ENCODE assay signal across 8 mouse cellular contexts in genomic region chr7:109576321-109577314, GRCm38 (mm10). TPM values are rescaled to one million over a fixed set of nuclear protein-coding genes. Genes with fewer than 3 reads are reported as not detected.
DNase-seq lines count a peak whose midpoint lies in the region; ATAC-seq and TF ChIP-seq lines count a peak whose summit lies in the region.

No protein-coding gene starts in this region.

- H3K36me3 ChIP-seq in lung, postnatal 0 days (ENCODE audit: insufficient read depth, low read length) = no peaks in the 10 kb centered on the region
- H3K36me3 ChIP-seq in heart, embryonic 14.5 days (ENCODE audit: control insufficient read depth, insufficient read depth, low read length) = no peaks in the 10 kb centered on the region
- H3K36me3 ChIP-seq in midbrain, embryonic 16.5 days (ENCODE audit: control insufficient read depth, insufficient read depth, low read length) = no peaks in the 10 kb centered on the region

- no peak for TF ChIP-seq CTCF in lung, postnatal 0 days (IDR thresholded peaks at IDR 0.05)
- no peak for TF ChIP-seq CTCF in lung, adult 2 months (IDR thresholded peaks at IDR 0.05; ENCODE audit: insufficient read depth, low read length)

- peak overlapping the region; percentile 76 for H3K27ac ChIP-seq in lung, postnatal 0 days (ENCODE audit: low read length)
- H3K27ac ChIP-seq in heart, embryonic 14.5 days (replicated peaks in 1 of 2; ENCODE audit: control insufficient read depth in 1 of 2, insufficient read depth in 1 of 2, low read depth in 2 of 2, low read length in 2 of 2) = peak overlapping the region; percentile 63 to 87
- no peak overlapping the region for H3K27ac ChIP-seq in midbrain, embryonic 16.5 days (ENCODE audit: low read length)

- H3K4me1 ChIP-seq in lung, postnatal 0 days (ENCODE audit: insufficient read depth, low read depth, low read length) = peaks cover 27% of the 10 kb centered on the region; the same call in 1 of the 2 replicates
- peaks cover 49% of the 10 kb centered on the region for H3K4me1 ChIP-seq in lung, adult 2 months (ENCODE audit: control insufficient read depth, insufficient read depth, low read length)
- peaks cover 36 to 57% of the 10 kb centered on the region in 2 experiments for H3K4me1 ChIP-seq in heart, embryonic 14.5 days (ENCODE audit: control insufficient read depth in 2 of 2, insufficient read depth in 2 of 2, low read length in 2 of 2)
- H3K4me1 ChIP-seq in midbrain, embryonic 16.5 days (ENCODE audit: control insufficient read depth, insufficient read depth, low read length) = peaks cover 4% of the 10 kb centered on the region

- H3K4me2 ChIP-seq in lung, postnatal 0 days (replicated peaks; ENCODE audit: low read depth, low read length) = no peak overlapping the region
- H3K4me2 ChIP-seq in heart, embryonic 14.5 days (ENCODE audit: low read length) = peak overlapping the region; percentile 22
- H3K4me2 ChIP-seq in midbrain, embryonic 16.5 days (ENCODE audit: low read length) = no peak overlapping the region

- peak; percentile 13; the same call in 1 of the 2 replicates for TF ChIP-seq EP300 in lung, postnatal 0 days (IDR thresholded peaks at IDR 0.05)

- DNase-seq in frontal cortex, postnatal 25 days (ENCODE audit: low spot score in 2 of 2) = no peak
- peak; percentile 62 for DNase-seq in lung, postnatal 0 days (ENCODE audit: low spot score)
- DNase-seq in lung, adult 2 months = no peak
- no peak for DNase-seq in spleen, postnatal 36 days (ENCODE audit: low spot score in 2 of 2)

- H3K4me3 ChIP-seq in lung, postnatal 0 days (ENCODE audit: low read depth, low read length) = no peak overlapping the region
- H3K4me3 ChIP-seq in lung, adult 2 months (replicated peaks; ENCODE audit: extremely low read depth, low read depth, low read length) = no peak overlapping the region
- no peak overlapping the region for H3K4me3 ChIP-seq in heart, embryonic 14.5 days (ENCODE audit: control insufficient read depth in 1 of 2, insufficient read depth in 1 of 2, low read depth in 1 of 2, low read length in 2 of 2)
- no peak overlapping the region for H3K4me3 ChIP-seq in midbrain, embryonic 16.5 days (ENCODE audit: low read depth, low read length)

- H3K9ac ChIP-seq in lung, postnatal 0 days (replicated peaks; ENCODE audit: low read depth) = no peak overlapping the region
- H3K9ac ChIP-seq in heart, embryonic 14.5 days (ENCODE audit: low read length) = peak overlapping the region; percentile 38; the same call in 1 of the 2 replicates
- no peak overlapping the region for H3K9ac ChIP-seq in midbrain, embryonic 16.5 days (ENCODE audit: low read depth, low read length)

- 37% methylated on average over 11 of the region's 11 CpGs for whole genome bisulfite sequencing in lung, postnatal 0 days
- WGBS in lung, adult 2 months = 29% methylated on average over 11 of the region's 11 CpGs
- 24% methylated on average over 11 of the region's 11 CpGs for WGBS in heart, embryonic 14.5 days
- 50% methylated on average over 11 of the region's 11 CpGs for WGBS in midbrain, embryonic 16.5 days

- ATAC-seq in frontal cortex, adult (ENCODE audit: low TSS enrichment) = peak; percentile 58
- peak; percentile 50 for ATAC-seq in lung, postnatal 0 days
- ATAC-seq in heart, embryonic 14.5 days (ENCODE audit: insufficient number of reproducible peaks, insufficient read depth, low FRiP score, low read depth) = peak; percentile 58
- ATAC-seq in midbrain, embryonic 16.5 days = peak; percentile 39; the same call in 1 of the 2 replicates
- no peak for ATAC-seq in inflammation-experienced regulatory T-cells, adult 6 months

- no peaks in the 10 kb centered on the region for H3K9me3 ChIP-seq in lung, postnatal 0 days (ENCODE audit: low read length)
- no peaks in the 10 kb centered on the region for H3K9me3 ChIP-seq in heart, embryonic 14.5 days (ENCODE audit: control insufficient read depth, low read length)
- no peaks in the 10 kb centered on the region for H3K9me3 ChIP-seq in midbrain, embryonic 16.5 days (replicated peaks; ENCODE audit: control insufficient read depth, low read length, poor library complexity, severe bottlenecking)

- H3K27me3 ChIP-seq in lung, postnatal 0 days (replicated peaks; ENCODE audit: insufficient read depth, low read length) = no peaks in the 10 kb centered on the region
- no peaks in the 10 kb centered on the region for H3K27me3 ChIP-seq in heart, embryonic 14.5 days (ENCODE audit: control insufficient read depth, insufficient read depth, low read length)
- no peaks in the 10 kb centered on the region for H3K27me3 ChIP-seq in midbrain, embryonic 16.5 days (ENCODE audit: control insufficient read depth, insufficient read depth, low read depth, low read length)

- TF ChIP-seq POLR2A in lung, adult 2 months (IDR thresholded peaks at IDR 0.05; ENCODE audit: borderline replicate concordance, extremely low read depth, low read depth, low read length) = no peak

RNA-seq across cellular contexts. Expression of gene Rpl27a, which starts 57.7 kb away (rescaled TPM):
- 108 and 110 TPM in 2 replicates for polyA plus RNA-seq in lung, postnatal 0 days (2015; fragmentation: Nextera tagmentation; extraction: Ambion mirVana)
- 208 and 282 TPM in 2 replicates for polyA plus RNA-seq in lung, adult 2 months (2012; rRNA removed)
- 82.8 and 86.9 TPM in 2 replicates for polyA plus RNA-seq in heart, embryonic 14.5 days (2014; fragmentation: Nextera tagmentation; extraction: Ambion mirVana)
- 73.6 and 75.9 TPM in 2 replicates for polyA plus RNA-seq in midbrain, embryonic 16.5 days (2015; fragmentation: Nextera tagmentation; extraction: Ambion mirVana)
- 100 to 1,000 TPM; 216 to 323 (median 255) TPM for polyA plus RNA-seq in inflammation-experienced regulatory T-cells, adult 6 months (2017; shearing (Covaris generic))
